Mouse (Mus musculus) megakaryocyte-erythroid progenitor cell, adult 5 weeks (primary cell): Measurements from ENCODE around the gene Dcbld1. TPM values are rescaled to one million over a fixed set of nuclear protein-coding genes. Genes with fewer than 3 reads are reported as not detected.

ENCODE experiments used
- polyA plus RNA-seq: library from polyadenylated mRNA; stranded (reverse); fragments of >175 nt; gene quantifications from 2 replicates; pipeline ENCODE4 v1.2.3, GENCODE M21; 2012

Dcbld1 gene
- 0.06 and 0.12 TPM in 2 replicates for polyA plus RNA-seq

DNA sequence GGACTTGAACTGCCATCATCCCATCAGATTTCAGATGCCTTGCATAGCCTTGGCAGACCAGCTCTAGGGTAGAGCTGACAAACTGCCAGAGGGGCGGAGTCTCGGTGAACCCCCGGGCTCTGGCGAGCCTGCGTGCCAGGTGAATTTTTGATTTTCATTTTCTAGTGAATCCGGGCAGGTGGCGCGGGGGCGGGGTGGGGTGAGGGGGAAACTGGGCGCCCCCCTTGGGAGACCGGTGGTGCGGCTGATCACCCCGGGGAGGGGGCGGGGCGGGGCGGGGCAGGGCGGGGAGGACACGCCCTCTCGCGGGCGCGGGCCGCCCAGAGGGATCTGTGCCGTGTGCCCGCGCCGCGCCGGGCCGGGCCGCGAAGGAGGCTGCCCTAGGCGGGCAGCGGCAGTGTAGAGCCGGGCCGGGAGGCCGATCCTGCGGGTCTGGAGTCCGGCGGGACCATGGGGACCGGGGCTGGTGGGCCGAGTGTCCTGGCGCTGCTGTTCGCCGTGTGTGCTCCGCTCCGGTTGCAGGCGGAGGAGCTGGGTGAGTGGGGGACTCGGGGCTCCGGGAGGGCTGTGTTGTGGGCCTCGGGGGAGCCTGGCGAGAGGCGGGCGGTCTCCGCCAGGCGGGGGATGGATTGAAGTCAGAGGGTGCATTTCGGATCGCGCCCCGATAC is at the start of gene Dcbld1:
Gene Dcbld1 (plus strand): TSS at position 319 of the 668 bp plus-strand sequence.

DNA sequence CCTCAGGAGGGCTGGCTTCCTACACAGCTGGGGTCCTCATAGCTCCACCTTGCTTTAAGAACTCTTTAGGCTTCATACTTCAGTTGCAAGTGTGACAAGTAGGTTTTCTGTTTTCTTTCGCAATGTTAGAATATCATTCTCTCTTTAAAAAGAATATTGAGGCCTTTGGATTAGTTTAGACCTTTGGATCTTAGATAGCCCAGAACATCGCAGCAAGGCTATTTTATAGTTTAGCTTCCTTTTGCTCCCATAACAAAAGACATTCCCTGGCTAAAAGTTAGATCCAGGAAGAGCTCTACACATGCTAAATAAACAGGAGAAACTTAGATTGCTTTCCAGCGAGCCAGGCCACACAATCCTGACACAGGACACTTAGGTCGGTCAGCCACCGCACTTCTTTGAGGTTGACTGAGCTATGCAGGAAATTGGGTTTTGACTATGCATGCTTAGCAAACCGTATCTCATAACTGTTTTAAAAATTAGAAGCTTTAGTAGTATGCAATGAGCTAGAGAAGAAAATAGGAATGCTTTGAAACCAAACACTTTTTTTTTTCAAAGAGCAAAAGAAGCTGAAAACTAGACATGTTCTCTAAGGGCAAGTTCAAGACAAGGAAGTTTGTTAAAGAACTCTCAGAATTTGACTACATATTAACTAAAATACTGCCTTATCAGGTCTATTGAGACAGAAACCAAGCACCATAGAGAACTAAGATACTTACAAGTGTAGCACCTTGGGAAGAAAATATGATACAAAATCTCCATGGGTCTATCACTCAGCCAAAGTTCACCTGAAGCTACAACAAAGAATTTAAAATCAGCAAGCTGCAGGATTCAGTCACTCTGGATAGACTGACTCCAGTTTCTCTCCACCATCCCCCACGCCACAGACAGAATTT is 38.2 kb upstream of the Dcbld1 start, which contains the start of gene Ros1:
Gene Ros1 (minus strand): TSS at position 288 of the 896 bp plus-strand sequence.

DNA sequence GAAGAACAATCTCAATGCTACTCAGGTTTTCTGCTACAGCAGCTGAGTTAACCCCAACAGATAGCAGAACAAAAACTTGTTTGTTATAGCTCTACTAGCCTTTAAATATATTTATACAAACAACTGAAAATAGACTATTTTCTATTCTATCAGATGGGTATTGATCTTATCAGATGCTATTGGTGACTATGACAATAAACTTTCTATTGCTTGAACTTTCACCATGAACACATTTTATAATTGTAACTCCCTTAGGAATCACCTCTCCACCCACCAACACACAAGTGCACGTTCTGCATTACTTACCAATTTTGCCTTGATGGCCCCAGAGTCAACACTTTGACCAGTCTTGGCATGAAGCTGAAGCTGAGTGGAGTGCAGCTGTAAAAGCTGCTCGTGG is 125.0 kb downstream of the Dcbld1 start, which contains the start of gene Gm26741:
Gene Gm26741 (plus strand): TSS at position 301 of the 400 bp plus-strand sequence.

Other genes starting within 250 kb of the Dcbld1 start
- not detected in 2 replicates for gene Vgll2, start 211.1 kb upstream of the Dcbld1 start, polyA plus RNA-seq
- not detected in 2 replicates for gene Ros1, start 38.4 kb upstream of the Dcbld1 start, polyA plus RNA-seq
- not detected in 2 replicates for gene Gm26741, start 125.1 kb downstream of the Dcbld1 start, polyA plus RNA-seq
- gene Gopc, start 148.5 kb downstream of the Dcbld1 start, polyA plus RNA-seq, result 2.0 and 2.4 TPM in 2 replicates
- not detected in 2 replicates for gene Nepn, start 155.4 kb downstream of the Dcbld1 start, polyA plus RNA-seq
- 18.1 and 18.4 TPM in 2 replicates for gene Nus1, start 183.9 kb downstream of the Dcbld1 start, polyA plus RNA-seq